Mouse (Mus musculus): ENCODE measurements around the gene Lysmd2. TPM values are rescaled to one million over a fixed set of nuclear protein-coding genes. Genes with fewer than 3 reads are reported as not detected.
A peak's percentile ranks its signal among the peaks of the same experiment; 100 is the strongest.

Gene Lysmd2
- polyA plus RNA-seq, 1 experiment from 2014 or later = 34.9 TPM

DNA sequence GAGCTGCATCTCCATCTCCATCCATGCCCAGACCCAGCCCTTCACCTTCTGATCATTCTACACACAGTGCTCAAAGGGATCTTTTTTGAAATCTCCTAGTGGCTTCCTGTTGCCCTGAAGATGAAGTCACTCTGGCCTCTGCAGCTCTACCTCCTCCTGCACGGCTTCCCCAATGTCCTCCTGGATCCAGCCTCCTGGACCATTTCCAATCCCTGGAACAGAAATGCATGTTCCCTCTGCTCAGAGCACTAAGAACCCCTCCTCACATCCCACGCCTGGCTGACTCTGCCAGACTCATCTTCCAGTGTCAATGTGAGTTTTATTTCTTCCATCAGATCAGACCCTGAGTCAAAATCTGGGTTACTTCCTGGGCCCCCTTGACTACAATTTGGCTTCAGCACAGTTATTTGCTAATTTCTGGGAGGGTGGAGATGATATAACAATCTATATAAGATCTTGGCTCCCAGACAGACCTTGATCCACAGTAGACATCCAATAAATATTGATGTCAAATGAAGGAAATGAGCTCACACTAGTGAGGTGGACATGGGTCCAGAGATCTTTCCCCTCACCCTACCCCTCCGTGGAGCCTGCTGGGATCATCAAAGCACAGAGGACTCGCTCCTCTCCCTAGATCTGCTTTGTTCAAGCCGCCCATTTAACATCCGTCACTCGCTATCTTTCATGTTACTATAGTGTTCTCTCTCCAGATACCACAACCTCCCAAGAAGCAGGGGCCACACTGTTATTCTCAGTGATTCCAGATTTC is 25.2 kb upstream of the Lysmd2 start:
- 52% methylated on average over 7 of the region's 7 CpGs for WGBS
- Histone ChIP-seq H3K4me1 (ENCODE audit: control insufficient read depth, insufficient read depth, low read depth, low read length) (peaks cover 19% of the 10 kb centered on the region), H3K27ac (ENCODE audit: low read depth, low read length) (peak overlapping the region; percentile 32; the same call in 1 of the 2 replicates), H3K36me3 (ENCODE audit: control insufficient read depth, insufficient read depth, low read length) (peaks cover 6% of the 10 kb centered on the region; the same call in 1 of the 2 replicates), H3K27me3 (replicated peaks; ENCODE audit: control insufficient read depth, insufficient read depth, low read length) (no peaks in the 10 kb centered on the region), H3K4me3 (ENCODE audit: low read length) (no peak overlapping the region), H3K9me3 (ENCODE audit: control insufficient read depth, low read length) (no peaks in the 10 kb centered on the region), H3K4me2 (ENCODE audit: low read length) (no peak overlapping the region), H3K9ac (ENCODE audit: low read depth, low read length) (no peak overlapping the region)
- ATAC-seq = peak; percentile 55

DNA sequence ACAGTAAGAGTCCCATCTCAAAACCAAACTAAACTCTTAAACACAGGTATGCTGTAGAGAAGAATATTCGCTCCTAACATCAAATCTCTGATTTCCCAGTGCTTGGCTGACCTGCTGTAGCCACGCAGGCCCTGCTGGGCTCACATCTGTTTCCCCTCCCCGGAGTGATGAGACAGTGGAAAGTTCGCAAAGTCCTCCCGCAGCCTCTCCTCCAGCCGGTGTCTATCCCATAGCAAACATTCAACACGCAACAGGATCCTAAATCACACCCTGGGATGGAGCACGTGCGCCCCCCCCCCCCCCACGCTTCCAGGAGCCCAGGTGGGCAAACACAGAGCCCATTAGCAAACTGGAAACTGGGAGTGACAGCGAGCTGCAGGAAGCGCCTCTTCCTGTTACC is 24.0 kb upstream of the Lysmd2 start:
- no peak overlapping the region for H3K4me2 ChIP-seq (ENCODE audit: low read length)
- WGBS = 54% methylated on average over 12 of the region's 12 CpGs

DNA sequence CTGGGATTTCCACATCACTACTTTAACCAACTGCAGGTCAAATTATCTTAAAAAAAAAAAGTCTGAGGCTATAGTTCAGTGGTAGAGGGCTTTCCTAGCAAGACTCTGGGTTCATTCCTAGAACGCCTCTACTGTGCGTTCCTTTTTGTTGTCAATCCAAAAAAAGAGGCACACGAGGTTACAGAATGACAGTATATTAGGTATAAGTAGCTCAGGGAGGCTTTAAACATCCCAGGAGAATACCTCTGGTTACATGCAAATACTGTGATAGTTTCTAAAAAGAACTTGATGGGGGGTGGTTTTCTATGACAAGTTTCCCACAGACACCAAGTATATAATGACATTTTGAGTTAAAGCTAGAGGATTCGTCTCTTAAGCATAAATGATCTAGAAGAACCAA is 18.0 kb upstream of the Lysmd2 start:
- H3K4me3 ChIP-seq (ENCODE audit: low read length) = no peak overlapping the region
- no peak overlapping the region for H3K27ac ChIP-seq (ENCODE audit: low read depth, low read length)
- H3K27me3 ChIP-seq (replicated peaks; ENCODE audit: control insufficient read depth, insufficient read depth, low read length) = no peaks in the 10 kb centered on the region
- H3K4me2 ChIP-seq (ENCODE audit: low read length) = no peak overlapping the region
- whole genome bisulfite sequencing = 88% methylated on average over 4 of the region's 4 CpGs
- H3K4me1 ChIP-seq (ENCODE audit: control insufficient read depth, insufficient read depth, low read depth, low read length) = peaks cover 12% of the 10 kb centered on the region
- H3K36me3 ChIP-seq (ENCODE audit: control insufficient read depth, insufficient read depth, low read length) = peaks cover 6% of the 10 kb centered on the region; the same call in 1 of the 2 replicates
- no peaks in the 10 kb centered on the region for H3K9me3 ChIP-seq (ENCODE audit: control insufficient read depth, low read length)
- ATAC-seq = no peak
- H3K9ac ChIP-seq (ENCODE audit: low read depth, low read length) = no peak overlapping the region

More for the DNA sequence above, 24.0 kb upstream of the Lysmd2 start:
- Histone ChIP-seq H3K27ac (ENCODE audit: low read depth, low read length) (no peak overlapping the region), H3K4me3 (ENCODE audit: low read length) (no peak overlapping the region), H3K36me3 (ENCODE audit: control insufficient read depth, insufficient read depth, low read length) (peaks cover 6% of the 10 kb centered on the region; the same call in 1 of the 2 replicates), H3K27me3 (replicated peaks; ENCODE audit: control insufficient read depth, insufficient read depth, low read length) (no peaks in the 10 kb centered on the region), H3K9ac (ENCODE audit: low read depth, low read length) (no peak overlapping the region), H3K9me3 (ENCODE audit: control insufficient read depth, low read length) (no peaks in the 10 kb centered on the region), H3K4me1 (ENCODE audit: control insufficient read depth, insufficient read depth, low read depth, low read length) (peaks cover 19% of the 10 kb centered on the region)
- ATAC-seq = no peak

DNA sequence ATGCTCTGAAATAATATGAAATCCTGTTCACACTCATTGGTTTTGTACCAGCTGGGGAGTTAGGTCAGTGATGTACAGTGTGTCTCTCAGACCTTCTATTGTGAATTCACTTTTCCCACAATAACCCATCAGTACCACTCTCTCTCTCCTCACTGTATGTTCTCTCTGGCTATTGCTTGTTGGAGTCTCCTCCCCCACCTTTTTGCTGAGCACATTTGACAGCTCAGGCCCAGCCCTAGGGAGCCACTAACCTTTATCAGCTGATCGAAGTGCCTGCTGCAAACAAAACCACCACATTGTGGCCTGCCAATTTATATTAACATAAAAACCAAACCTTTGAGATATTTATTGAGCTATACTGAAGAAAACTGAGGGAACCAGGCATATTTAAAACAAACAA is 16.0 kb upstream of the Lysmd2 start:
- peak; percentile 28; the same call in 1 of the 2 replicates for ATAC-seq
- H3K27ac ChIP-seq (ENCODE audit: low read depth, low read length) = peak overlapping the region; percentile 87

DNA sequence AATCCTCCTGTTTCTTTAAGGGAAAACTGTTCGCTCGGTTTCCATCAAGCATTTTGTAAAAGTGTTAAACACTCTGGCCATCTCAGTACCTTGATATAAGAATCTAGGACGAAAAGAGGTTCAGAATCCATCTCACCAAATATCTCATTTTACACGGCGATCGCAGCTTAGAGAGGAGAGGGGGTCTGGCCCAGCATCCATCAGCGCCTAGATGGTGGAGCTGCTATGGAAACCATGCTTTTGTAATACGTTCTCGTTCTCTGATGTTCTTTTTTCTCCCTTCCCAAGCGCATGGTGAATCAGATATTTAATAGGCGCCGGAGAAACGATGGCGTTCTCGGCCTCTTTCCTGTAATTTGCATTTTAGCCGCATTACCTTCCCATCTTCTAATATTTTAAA is 15.6 kb upstream of the Lysmd2 start:
- peaks cover 12% of the 10 kb centered on the region for H3K4me1 ChIP-seq (ENCODE audit: control insufficient read depth, insufficient read depth, low read depth, low read length)
- ATAC-seq = no peak
- no peaks in the 10 kb centered on the region for H3K9me3 ChIP-seq (ENCODE audit: control insufficient read depth, low read length)
- no peaks in the 10 kb centered on the region; the same call in 1 of the 2 replicates for H3K36me3 ChIP-seq (ENCODE audit: control insufficient read depth, insufficient read depth, low read length)
- WGBS = 5% methylated on average over 16 of the region's 16 CpGs
- H3K27me3 ChIP-seq (replicated peaks; ENCODE audit: control insufficient read depth, insufficient read depth, low read length) = no peaks in the 10 kb centered on the region
- H3K4me3 ChIP-seq (ENCODE audit: low read length) = peak overlapping the region; percentile 85
- peak overlapping the region; percentile 63 for H3K4me2 ChIP-seq (ENCODE audit: low read length)
- peak overlapping the region; percentile 87 for H3K27ac ChIP-seq (ENCODE audit: low read depth, low read length)
- peak overlapping the region; percentile 93 for H3K9ac ChIP-seq (ENCODE audit: low read depth, low read length)

More for the DNA sequence above, 16.0 kb upstream of the Lysmd2 start:
- 13% methylated on average over 1 of the region's 1 CpGs for WGBS
- peak overlapping the region; percentile 85 for H3K4me3 ChIP-seq (ENCODE audit: low read length)
- H3K9ac ChIP-seq (ENCODE audit: low read depth, low read length) = peak overlapping the region; percentile 93
- peak overlapping the region; percentile 63 for H3K4me2 ChIP-seq (ENCODE audit: low read length)
- H3K9me3 ChIP-seq (ENCODE audit: control insufficient read depth, low read length) = no peaks in the 10 kb centered on the region
- H3K27me3 ChIP-seq (replicated peaks; ENCODE audit: control insufficient read depth, insufficient read depth, low read length) = no peaks in the 10 kb centered on the region
- H3K4me1 ChIP-seq (ENCODE audit: control insufficient read depth, insufficient read depth, low read depth, low read length) = peaks cover 12% of the 10 kb centered on the region
- H3K36me3 ChIP-seq (ENCODE audit: control insufficient read depth, insufficient read depth, low read length) = peaks cover 3% of the 10 kb centered on the region; the same call in 1 of the 2 replicates

DNA sequence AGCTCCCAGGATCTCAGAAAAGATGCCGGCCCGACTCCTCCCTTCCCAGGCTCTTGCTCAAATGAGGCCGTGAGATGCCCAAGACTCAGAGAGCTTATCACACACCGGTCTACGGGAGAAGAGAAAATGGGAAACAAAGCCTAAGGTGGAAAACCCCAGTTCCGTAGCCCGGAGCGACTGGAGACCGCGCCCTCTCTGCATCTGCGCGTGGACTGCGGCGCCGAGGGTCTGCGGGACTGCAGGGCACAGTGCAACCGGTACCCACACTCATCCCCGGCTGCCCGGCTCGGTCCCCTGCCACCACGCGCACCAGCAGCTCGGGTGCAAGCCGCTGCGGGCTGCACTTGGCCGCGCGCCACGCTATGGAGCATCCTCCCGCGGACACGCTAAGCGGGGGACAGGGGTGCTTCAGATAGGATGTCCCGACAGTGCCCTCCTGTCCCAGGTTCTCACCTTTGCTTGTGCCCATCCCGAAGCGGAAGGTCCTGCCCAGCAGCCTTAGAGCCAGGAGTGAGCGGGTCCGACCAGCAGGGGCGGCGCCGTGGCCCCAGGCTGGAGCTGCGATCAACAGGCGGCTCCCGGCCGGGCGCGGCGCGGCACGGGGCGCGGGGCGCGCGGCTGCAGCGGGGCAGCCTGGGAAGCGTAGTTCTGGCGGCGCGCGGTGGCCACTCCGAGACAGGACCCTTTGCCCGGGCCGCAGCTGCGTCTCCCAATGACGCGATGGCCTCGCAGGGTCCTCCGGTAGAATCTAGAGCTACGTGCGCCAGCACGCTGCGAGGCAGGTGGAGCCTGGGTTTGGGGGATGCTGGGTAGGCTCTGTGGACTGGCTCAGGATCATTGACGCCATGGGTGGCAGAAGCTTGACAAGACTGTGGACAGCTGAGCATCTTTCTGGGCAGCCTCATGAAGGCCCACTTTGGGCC is 14.7 kb upstream of the Lysmd2 start, which contains the start of gene Tmod2:
Gene Tmod2, minus strand, starts transcription at position 755 of the 923 bp plus-strand sequence.
- Histone ChIP-seq H3K9ac (ENCODE audit: low read depth, low read length) (peak within 1 kb of the TSS; percentile 93), H3K27me3 (replicated peaks; ENCODE audit: control insufficient read depth, insufficient read depth, low read length) (no peaks in the 10 kb centered on the region), H3K36me3 (ENCODE audit: control insufficient read depth, insufficient read depth, low read length) (no peaks in the 10 kb centered on the region), H3K4me3 (ENCODE audit: low read length) (peak within 1 kb of the TSS; percentile 85), H3K27ac (ENCODE audit: low read depth, low read length) (peak within 1 kb of the TSS; percentile 87), H3K4me2 (ENCODE audit: low read length) (peak within 1 kb of the TSS; percentile 63), H3K4me1 (ENCODE audit: control insufficient read depth, insufficient read depth, low read depth, low read length) (peaks cover 12% of the 10 kb centered on the region), H3K9me3 (ENCODE audit: control insufficient read depth, low read length) (no peaks in the 10 kb centered on the region)
- WGBS = under 1% methylated on average over 73 of the region's 74 CpGs
- ATAC-seq = peak; percentile 94

DNA sequence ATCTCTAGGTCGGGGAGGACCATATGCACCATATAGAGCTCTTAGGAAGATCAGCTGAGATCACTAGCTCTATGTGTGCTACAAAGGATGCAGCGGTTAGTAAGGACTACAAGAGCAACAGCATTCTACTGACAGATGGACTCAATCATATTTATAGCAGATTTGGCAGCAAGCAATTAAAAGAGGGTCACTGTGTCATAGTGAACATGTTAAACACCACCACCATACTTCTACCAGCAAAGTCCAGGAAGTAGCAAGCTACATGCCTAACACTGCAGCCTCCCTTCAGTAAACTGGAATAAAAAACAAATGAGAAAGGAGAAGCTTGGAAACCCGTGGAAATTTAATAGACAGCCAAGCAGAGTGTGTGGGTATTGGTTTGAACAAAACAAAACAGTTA is 9.0 kb upstream of the Lysmd2 start:
- H3K4me2 ChIP-seq (ENCODE audit: low read length) = no peak overlapping the region
- H3K9ac ChIP-seq (ENCODE audit: low read depth, low read length) = no peak overlapping the region
- WGBS = 75% methylated on average over 3 of the region's 3 CpGs
- no peak for ATAC-seq
- no peaks in the 10 kb centered on the region for H3K36me3 ChIP-seq (ENCODE audit: control insufficient read depth, insufficient read depth, low read length)
- H3K4me1 ChIP-seq (ENCODE audit: control insufficient read depth, insufficient read depth, low read depth, low read length) = no peaks in the 10 kb centered on the region
- no peak overlapping the region for H3K4me3 ChIP-seq (ENCODE audit: low read length)
- H3K27ac ChIP-seq (ENCODE audit: low read depth, low read length) = no peak overlapping the region
- H3K9me3 ChIP-seq (ENCODE audit: control insufficient read depth, low read length) = no peaks in the 10 kb centered on the region
- H3K27me3 ChIP-seq (replicated peaks; ENCODE audit: control insufficient read depth, insufficient read depth, low read length) = no peaks in the 10 kb centered on the region

DNA sequence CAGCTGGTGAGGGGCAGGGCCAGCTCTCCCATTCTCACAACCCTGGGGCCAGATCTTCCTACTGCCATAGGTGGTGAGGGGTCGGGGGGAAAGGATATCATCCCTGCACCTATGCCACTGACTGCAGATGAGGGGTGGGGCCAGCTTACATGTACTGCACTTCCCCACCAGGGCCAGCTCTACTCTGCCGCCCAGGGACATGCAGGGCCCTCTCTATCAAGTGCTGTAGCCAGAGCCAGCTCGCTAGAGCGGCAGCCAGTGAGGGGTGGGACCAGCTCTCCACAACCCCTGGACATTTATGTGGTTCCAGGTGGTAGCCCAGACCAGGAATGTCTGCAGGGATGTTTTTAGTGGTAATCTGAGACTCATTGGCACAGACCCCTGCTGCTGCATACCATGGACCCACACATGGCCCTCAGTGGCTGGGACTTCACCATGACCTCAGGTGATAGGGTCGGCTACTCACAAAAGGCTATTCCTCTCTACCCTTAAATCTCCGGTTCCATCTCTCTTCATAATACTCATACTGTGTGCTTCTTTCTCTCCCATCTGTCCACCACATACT is 6.6 kb upstream of the Lysmd2 start:
- Histone ChIP-seq H3K4me1 (ENCODE audit: control insufficient read depth, insufficient read depth, low read depth, low read length) (no peaks in the 10 kb centered on the region), H3K36me3 (ENCODE audit: control insufficient read depth, insufficient read depth, low read length) (no peaks in the 10 kb centered on the region), H3K4me3 (ENCODE audit: low read length) (no peak overlapping the region), H3K4me2 (ENCODE audit: low read length) (no peak overlapping the region), H3K27ac (ENCODE audit: low read depth, low read length) (no peak overlapping the region), H3K27me3 (replicated peaks; ENCODE audit: control insufficient read depth, insufficient read depth, low read length) (no peaks in the 10 kb centered on the region), H3K9ac (ENCODE audit: low read depth, low read length) (no peak overlapping the region), H3K9me3 (ENCODE audit: control insufficient read depth, low read length) (no peaks in the 10 kb centered on the region)
- ATAC-seq = peak; percentile 60; the same call in 1 of the 2 replicates
- WGBS = 80% methylated on average over 6 of the region's 6 CpGs
